Mouse (Mus musculus): Measurements from ENCODE around the gene Hist4h4. TPM values are rescaled to one million over a fixed set of nuclear protein-coding genes. Genes with fewer than 3 reads are reported as not detected.
A peak's percentile ranks its signal among the peaks of the same experiment; 100 is the strongest.

Hist4h4 gene
- polyA plus RNA-seq, 1 experiment: 17.8 TPM

DNA sequence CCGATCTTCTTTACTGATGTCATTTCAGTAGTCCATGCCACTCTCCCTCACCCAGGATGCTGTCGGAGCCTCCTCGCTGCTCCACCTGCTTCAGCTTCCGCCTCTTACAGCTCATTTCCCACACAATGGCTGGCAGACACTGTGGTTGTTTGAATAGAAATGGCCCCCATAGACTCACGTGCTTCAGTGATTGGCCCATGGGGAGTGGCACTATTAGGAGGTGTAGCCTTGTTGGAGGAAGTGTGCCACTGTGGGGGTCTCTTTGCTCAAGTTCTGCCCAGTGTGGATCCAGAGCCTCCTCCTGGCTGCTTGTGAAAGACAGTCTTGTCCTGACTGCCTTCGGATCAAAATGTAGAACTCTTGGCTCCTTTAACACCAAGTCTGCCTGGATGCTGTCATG lies 8.4 kb downstream of the Hist4h4 start:
- no peak overlapping the region for H3K4me3 ChIP-seq (ENCODE audit: control insufficient read depth, insufficient read depth, low read length)
- H3K27ac ChIP-seq (ENCODE audit: control insufficient read depth, insufficient read depth, low read length): no peak overlapping the region
- peaks cover 13% of the 10 kb centered on the region for H3K4me1 ChIP-seq (replicated peaks; ENCODE audit: control insufficient read depth, insufficient read depth, low read length)
- no peak for DNase-seq
- 95% methylated on average over 6 of the region's 6 CpGs for WGBS
- TF ChIP-seq CTCF (IDR thresholded peaks at IDR 0.05; ENCODE audit: borderline replicate concordance, control insufficient read depth, extremely low read depth, insufficient read depth, low read length, poor library complexity) (no peak), POLR2A (IDR thresholded peaks at IDR 0.05; ENCODE audit: control insufficient read depth, extremely low read depth, insufficient read depth, low read length, poor library complexity) (no peak)
- no peaks in the 10 kb centered on the region for H3K27me3 ChIP-seq (ENCODE audit: control insufficient read depth, insufficient read depth, low read length)
- H3K36me3 ChIP-seq (ENCODE audit: control insufficient read depth, insufficient read depth, low read length): no peaks in the 10 kb centered on the region

DNA sequence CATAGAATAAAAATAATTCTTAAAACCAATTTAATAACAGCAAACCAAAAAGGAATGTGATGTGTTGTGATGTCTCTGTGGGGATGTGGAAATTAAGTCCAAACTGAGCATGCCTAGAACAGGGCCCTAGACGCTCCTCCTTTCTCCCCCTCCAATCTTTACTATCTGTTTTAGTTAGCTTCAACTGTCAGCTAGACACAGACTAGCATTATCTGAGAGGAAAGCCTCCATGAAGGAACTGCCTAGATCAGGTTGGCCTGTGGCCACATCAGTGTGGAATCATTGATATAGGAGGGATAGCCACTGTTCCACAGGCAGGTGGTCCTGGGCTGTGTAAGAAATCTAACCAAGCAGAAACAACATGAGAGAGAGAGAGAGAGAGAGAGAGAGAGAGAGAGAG lies 9.1 kb downstream of the Hist4h4 start:
- 79% methylated on average over 1 of the region's 1 CpGs for WGBS
- no peak overlapping the region for H3K4me3 ChIP-seq (ENCODE audit: control insufficient read depth, insufficient read depth, low read length)
- no peak overlapping the region for H3K27ac ChIP-seq (ENCODE audit: control insufficient read depth, insufficient read depth, low read length)

DNA sequence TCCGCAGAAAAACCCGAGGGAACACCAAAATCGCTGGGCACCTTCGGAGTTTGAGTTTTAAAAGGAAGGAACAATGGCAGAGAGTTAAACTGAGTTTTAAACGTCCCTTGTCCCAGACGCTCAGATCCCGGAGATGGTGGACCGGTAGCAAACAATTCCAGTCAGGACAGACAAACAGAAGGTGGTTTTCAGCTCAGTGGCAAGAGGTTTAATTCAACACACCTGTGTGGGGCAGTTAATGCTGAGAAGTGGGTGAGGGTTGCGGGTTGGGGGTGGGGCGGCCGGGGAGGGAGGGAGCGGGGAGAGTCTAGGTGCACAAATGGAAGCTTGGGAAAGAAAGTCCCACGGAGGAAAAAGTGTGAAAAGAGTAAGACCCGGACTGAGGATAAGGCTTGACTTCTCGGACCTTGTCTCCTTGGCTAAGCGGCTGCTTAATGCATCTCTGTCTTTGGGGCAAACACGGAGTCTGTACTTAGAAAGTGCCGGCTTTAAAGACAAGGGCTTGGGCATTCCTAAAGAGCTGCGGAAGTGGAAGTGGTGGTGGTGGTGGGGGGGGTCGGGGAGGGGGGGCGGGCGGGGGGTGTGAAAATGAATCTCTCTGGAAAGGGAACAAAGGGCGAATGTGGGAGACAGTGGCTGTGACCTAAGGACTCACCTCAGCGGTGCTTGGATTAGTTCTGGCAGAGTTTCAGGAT lies 10.2 kb downstream of the Hist4h4 start:
- Histone ChIP-seq H3K36me3 (ENCODE audit: control insufficient read depth, insufficient read depth, low read length) (no peaks in the 10 kb centered on the region), H3K27me3 (ENCODE audit: control insufficient read depth, insufficient read depth, low read length) (no peaks in the 10 kb centered on the region), H3K4me1 (replicated peaks; ENCODE audit: control insufficient read depth, insufficient read depth, low read length) (peaks cover 13% of the 10 kb centered on the region), H3K27ac (ENCODE audit: control insufficient read depth, insufficient read depth, low read length) (no peak overlapping the region), H3K4me3 (ENCODE audit: control insufficient read depth, insufficient read depth, low read length) (peak overlapping the region; percentile 23)
- no peak for DNase-seq
- WGBS: under 1% methylated on average over 24 of the region's 24 CpGs
- TF ChIP-seq POLR2A (IDR thresholded peaks at IDR 0.05; ENCODE audit: control insufficient read depth, extremely low read depth, insufficient read depth, low read length, poor library complexity) (no peak), CTCF (IDR thresholded peaks at IDR 0.05; ENCODE audit: borderline replicate concordance, control insufficient read depth, extremely low read depth, insufficient read depth, low read length, poor library complexity) (no peak)

More for the DNA sequence above, 9.1 kb downstream of the Hist4h4 start:
- no peak for DNase-seq
- Histone ChIP-seq H3K27me3 (ENCODE audit: control insufficient read depth, insufficient read depth, low read length) (no peaks in the 10 kb centered on the region), H3K36me3 (ENCODE audit: control insufficient read depth, insufficient read depth, low read length) (no peaks in the 10 kb centered on the region), H3K4me1 (replicated peaks; ENCODE audit: control insufficient read depth, insufficient read depth, low read length) (peaks cover 13% of the 10 kb centered on the region)
- TF ChIP-seq CTCF (IDR thresholded peaks at IDR 0.05; ENCODE audit: borderline replicate concordance, control insufficient read depth, extremely low read depth, insufficient read depth, low read length, poor library complexity) (no peak), POLR2A (IDR thresholded peaks at IDR 0.05; ENCODE audit: control insufficient read depth, extremely low read depth, insufficient read depth, low read length, poor library complexity) (no peak)

DNA sequence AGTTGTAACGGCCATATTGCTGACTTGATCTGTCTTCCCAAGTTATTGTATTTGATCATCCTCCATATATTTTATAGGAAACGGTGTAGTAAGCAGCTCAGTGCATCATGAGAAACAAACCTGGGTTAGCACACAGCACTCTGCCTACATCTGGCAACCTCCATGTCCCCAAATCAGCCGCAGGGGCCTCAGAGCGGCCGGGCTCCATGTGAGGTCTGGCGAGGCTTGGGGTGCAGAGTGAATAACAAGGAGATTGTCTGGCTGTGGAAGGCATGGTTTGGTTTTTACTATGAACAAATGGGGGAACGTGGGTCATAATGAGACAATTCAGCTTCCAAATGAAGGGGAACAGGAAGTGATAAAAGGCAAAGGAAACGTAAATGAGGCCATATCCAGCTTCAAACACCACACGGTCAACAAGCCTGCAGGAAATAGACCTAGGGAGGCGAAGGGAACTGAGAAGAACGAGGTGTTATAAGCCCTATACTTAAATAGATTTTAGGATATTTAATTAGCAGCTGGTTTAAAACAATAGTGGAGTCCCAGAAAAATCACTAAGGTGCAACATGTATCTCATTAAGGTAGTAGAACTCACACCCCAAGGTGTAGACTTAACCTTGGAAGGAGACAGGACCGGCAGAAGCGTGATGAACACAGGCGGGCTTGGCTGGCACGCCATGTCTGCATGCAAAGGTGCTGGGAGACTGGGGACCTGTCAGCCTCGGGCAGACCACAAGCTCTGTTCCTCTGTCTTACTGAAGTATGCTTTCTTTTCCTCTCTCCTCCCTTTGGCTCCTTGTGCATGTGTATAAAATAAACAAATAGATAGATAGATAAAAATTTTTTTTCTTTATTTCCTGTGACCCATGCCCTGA lies 11.1 kb downstream of the Hist4h4 start:
- H3K27ac ChIP-seq (ENCODE audit: control insufficient read depth, insufficient read depth, low read length): no peak overlapping the region
- 34% methylated on average over 16 of the region's 16 CpGs for WGBS
- H3K4me3 ChIP-seq (ENCODE audit: control insufficient read depth, insufficient read depth, low read length): no peak overlapping the region

DNA sequence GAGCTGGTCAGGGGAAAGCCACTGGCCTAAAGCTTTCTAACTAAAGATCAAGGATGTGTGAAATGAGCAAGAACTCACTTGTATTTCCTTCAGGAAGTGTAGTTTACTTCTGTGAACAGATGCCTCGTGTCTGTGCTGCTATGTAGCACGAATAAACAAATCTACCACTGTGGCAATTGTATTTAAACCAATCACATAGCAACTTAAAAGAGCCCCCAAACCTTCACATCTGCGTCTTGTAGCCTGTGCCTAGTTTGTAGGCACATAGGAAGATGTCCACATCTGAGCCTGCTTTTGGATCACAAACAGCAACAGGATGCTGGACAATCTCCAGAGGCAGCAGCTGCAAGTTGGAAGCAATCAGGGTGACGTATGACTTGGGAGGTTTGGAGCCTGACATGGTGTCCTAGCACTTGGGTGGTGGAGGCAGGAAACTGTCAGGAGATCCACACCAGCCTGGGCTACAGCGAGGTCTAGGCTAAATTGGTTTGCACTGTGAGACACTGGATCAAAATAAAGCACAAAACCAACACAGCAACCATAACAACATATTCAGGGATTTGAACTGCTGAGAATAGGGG lies 14.7 kb downstream of the Hist4h4 start:
- H3K4me3 ChIP-seq (ENCODE audit: control insufficient read depth, insufficient read depth, low read length): no peak overlapping the region
- no peak for TF ChIP-seq POLR2A (IDR thresholded peaks at IDR 0.05; ENCODE audit: control insufficient read depth, extremely low read depth, insufficient read depth, low read length, poor library complexity)
- TF ChIP-seq CTCF (IDR thresholded peaks at IDR 0.05; ENCODE audit: borderline replicate concordance, control insufficient read depth, extremely low read depth, insufficient read depth, low read length, poor library complexity): no peak
- DNase-seq: no peak
- H3K27me3 ChIP-seq (ENCODE audit: control insufficient read depth, insufficient read depth, low read length): no peaks in the 10 kb centered on the region
- peaks cover 13% of the 10 kb centered on the region for H3K4me1 ChIP-seq (replicated peaks; ENCODE audit: control insufficient read depth, insufficient read depth, low read length)
- H3K36me3 ChIP-seq (ENCODE audit: control insufficient read depth, insufficient read depth, low read length): no peaks in the 10 kb centered on the region
- no peak overlapping the region; the same call in 1 of the 2 replicates for H3K27ac ChIP-seq (ENCODE audit: control insufficient read depth, insufficient read depth, low read length)
- WGBS: 79% methylated on average over 5 of the region's 5 CpGs

More for the DNA sequence above, 11.1 kb downstream of the Hist4h4 start:
- peaks cover 13% of the 10 kb centered on the region for H3K4me1 ChIP-seq (replicated peaks; ENCODE audit: control insufficient read depth, insufficient read depth, low read length)
- DNase-seq: no peak
- no peaks in the 10 kb centered on the region for H3K27me3 ChIP-seq (ENCODE audit: control insufficient read depth, insufficient read depth, low read length)
- no peaks in the 10 kb centered on the region for H3K36me3 ChIP-seq (ENCODE audit: control insufficient read depth, insufficient read depth, low read length)
- TF ChIP-seq CTCF (IDR thresholded peaks at IDR 0.05; ENCODE audit: borderline replicate concordance, control insufficient read depth, extremely low read depth, insufficient read depth, low read length, poor library complexity) (no peak), POLR2A (IDR thresholded peaks at IDR 0.05; ENCODE audit: control insufficient read depth, extremely low read depth, insufficient read depth, low read length, poor library complexity) (no peak)

DNA sequence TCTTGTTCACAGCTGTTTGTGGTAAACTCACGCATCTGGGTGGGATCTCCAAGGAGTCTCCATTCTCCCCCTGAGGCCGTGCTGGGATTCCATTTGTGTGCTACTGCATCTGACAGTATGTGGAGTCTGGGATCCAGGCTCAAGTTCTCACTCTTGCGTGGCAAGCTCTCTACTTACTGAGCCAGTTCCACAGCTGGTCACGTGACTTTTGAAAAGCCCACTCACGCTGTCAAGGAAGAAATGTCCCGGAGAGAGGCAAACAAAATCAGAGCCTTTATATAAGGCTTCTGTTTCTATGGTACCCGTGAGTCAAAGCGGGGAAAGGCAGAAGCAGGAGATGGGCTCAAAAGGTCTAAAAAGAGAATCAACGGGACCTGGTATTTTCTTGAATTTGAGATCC lies 21.5 kb downstream of the Hist4h4 start:
- Histone ChIP-seq H3K27me3 (ENCODE audit: control insufficient read depth, insufficient read depth, low read length) (no peaks in the 10 kb centered on the region), H3K4me1 (replicated peaks; ENCODE audit: control insufficient read depth, insufficient read depth, low read length) (no peaks in the 10 kb centered on the region), H3K36me3 (ENCODE audit: control insufficient read depth, insufficient read depth, low read length) (no peaks in the 10 kb centered on the region), H3K27ac (ENCODE audit: control insufficient read depth, insufficient read depth, low read length) (no peak overlapping the region), H3K4me3 (ENCODE audit: control insufficient read depth, insufficient read depth, low read length) (no peak overlapping the region)
- 95% methylated on average over 9 of the region's 9 CpGs for WGBS
- DNase-seq: no peak
- TF ChIP-seq POLR2A (IDR thresholded peaks at IDR 0.05; ENCODE audit: control insufficient read depth, extremely low read depth, insufficient read depth, low read length, poor library complexity) (no peak), CTCF (IDR thresholded peaks at IDR 0.05; ENCODE audit: borderline replicate concordance, control insufficient read depth, extremely low read depth, insufficient read depth, low read length, poor library complexity) (no peak)

Data from thymus, adult 2 months (tissue).